Mouse (Mus musculus): ENCODE results near the gene Mcu. TPM values are rescaled to one million over a fixed set of nuclear protein-coding genes. Genes with fewer than 3 reads are reported as not detected.
A peak's percentile ranks its signal among the peaks of the same experiment; 100 is the strongest.

Mcu gene
- total RNA-seq, 1 experiment, result 12.3 TPM

GRCm38 (mm10) chr10:59642659-59643377, 26.3 kb upstream of the Mcu start:
- no peaks in the 10 kb centered on the region for H3K36me3 ChIP-seq (ENCODE audit: control insufficient read depth, insufficient read depth, low read length, poor library complexity, severe bottlenecking)
- in situ Hi-C loops (cut with MboI; ENCODE audit: low sequenced_read_pairs in 2 of 2, unreplicated experiment in 2 of 2), result no loop called here
- no peak for DNase-seq (ENCODE audit: low read depth, low spot score)

GRCm38 (mm10) chr10:59638576-59638975, 22.1 kb upstream of the Mcu start:
- H3K9me3 ChIP-seq (ENCODE audit: control insufficient read depth, insufficient read depth, low read depth, low read length), result no peaks in the 10 kb centered on the region
- H3K27ac ChIP-seq (ENCODE audit: insufficient read depth, low read depth, low read length, poor library complexity, severe bottlenecking), result no peak overlapping the region
- H3K4me3 ChIP-seq (ENCODE audit: insufficient read depth in 1 of 2, low read depth in 1 of 2, low read length in 2 of 2, poor library complexity in 1 of 2, severe bottlenecking in 1 of 2), result no peak overlapping the region
- H3K36me3 ChIP-seq (ENCODE audit: control insufficient read depth, insufficient read depth, low read length, poor library complexity, severe bottlenecking), result no peaks in the 10 kb centered on the region
- in situ Hi-C loops (cut with MboI; ENCODE audit: low sequenced_read_pairs in 2 of 2, unreplicated experiment in 2 of 2), result no loop called here
- H3K9ac ChIP-seq (ENCODE audit: insufficient read depth, low read depth, low read length, poor library complexity, severe bottlenecking), result no peak overlapping the region
- no peak for DNase-seq (ENCODE audit: low read depth, low spot score)
- peaks cover 0 to 2% of the 10 kb centered on the region in 2 experiments; a peak in 1 of 4 replicates for H3K4me1 ChIP-seq (ENCODE audit: control insufficient read depth in 2 of 2, insufficient read depth in 2 of 2, low read length in 2 of 2, poor library complexity in 1 of 2)
- TF ChIP-seq MAFK (IDR thresholded peaks at IDR 0.05; ENCODE audit: insufficient read depth, low read depth, low read length) (no peak), CHD2 (IDR thresholded peaks at IDR 0.05; ENCODE audit: low read depth, low read length) (no peak), ZNF384 (IDR thresholded peaks at IDR 0.05; ENCODE audit: low read depth, low read length) (no peak)

More at GRCm38 (mm10) chr10:59642659-59643377, 26.3 kb upstream of the Mcu start:
- peaks cover 0 to 2% of the 10 kb centered on the region in 2 experiments; a peak in 1 of 4 replicates for H3K4me1 ChIP-seq (ENCODE audit: control insufficient read depth in 2 of 2, insufficient read depth in 2 of 2, low read length in 2 of 2, poor library complexity in 1 of 2)
- no peak overlapping the region for H3K9ac ChIP-seq (ENCODE audit: insufficient read depth, low read depth, low read length, poor library complexity, severe bottlenecking)
- H3K4me3 ChIP-seq (ENCODE audit: insufficient read depth in 1 of 2, low read depth in 1 of 2, low read length in 2 of 2, poor library complexity in 1 of 2, severe bottlenecking in 1 of 2), result no peak overlapping the region
- TF ChIP-seq ZNF384 (IDR thresholded peaks at IDR 0.05; ENCODE audit: low read depth, low read length), result no peak
- no peak for TF ChIP-seq MAFK (IDR thresholded peaks at IDR 0.05; ENCODE audit: insufficient read depth, low read depth, low read length)
- TF ChIP-seq ZC3H11A (IDR thresholded peaks at IDR 0.05; ENCODE audit: borderline replicate concordance, low read depth, low read length), result no peak
- no peak for TF ChIP-seq HCFC1 (IDR thresholded peaks at IDR 0.05; ENCODE audit: borderline replicate concordance, insufficient read depth, low read length)
- TF ChIP-seq CHD2 (IDR thresholded peaks at IDR 0.05; ENCODE audit: low read depth, low read length), result no peak
- H3K27ac ChIP-seq (ENCODE audit: insufficient read depth, low read depth, low read length, poor library complexity, severe bottlenecking), result no peak overlapping the region
- H3K9me3 ChIP-seq (ENCODE audit: control insufficient read depth, insufficient read depth, low read depth, low read length), result no peaks in the 10 kb centered on the region

- Histone ChIP-seq H3K4me1 (ENCODE audit: control insufficient read depth in 2 of 2, insufficient read depth in 2 of 2, low read length in 2 of 2, poor library complexity in 1 of 2) (peaks cover 0 to 2% of the 10 kb centered on the region in 2 experiments; a peak in 1 of 4 replicates), H3K9me3 (ENCODE audit: control insufficient read depth, insufficient read depth, low read depth, low read length) (no peaks in the 10 kb centered on the region), H3K4me3 (ENCODE audit: insufficient read depth in 1 of 2, low read depth in 1 of 2, low read length in 2 of 2, poor library complexity in 1 of 2, severe bottlenecking in 1 of 2) (no peak overlapping the region), H3K36me3 (ENCODE audit: control insufficient read depth, insufficient read depth, low read length, poor library complexity, severe bottlenecking) (no peaks in the 10 kb centered on the region), H3K9ac (ENCODE audit: insufficient read depth, low read depth, low read length, poor library complexity, severe bottlenecking) (no peak overlapping the region), H3K27ac (ENCODE audit: insufficient read depth, low read depth, low read length, poor library complexity, severe bottlenecking) (no peak overlapping the region)
- no peak for DNase-seq (ENCODE audit: low read depth, low spot score)
- no peak for TF ChIP-seq MAFK (IDR thresholded peaks at IDR 0.05; ENCODE audit: insufficient read depth, low read depth, low read length)
- no peak for TF ChIP-seq HCFC1 (IDR thresholded peaks at IDR 0.05; ENCODE audit: borderline replicate concordance, insufficient read depth, low read length)
- in situ Hi-C loops (cut with MboI; ENCODE audit: low sequenced_read_pairs in 2 of 2, unreplicated experiment in 2 of 2), result no loop called here
These were observed 21.2 kb upstream of the Mcu start for GRCm38 (mm10) chr10:59637596-59638124.

- no peak for DNase-seq (ENCODE audit: low read depth, low spot score)
- no peak for TF ChIP-seq CHD2 (IDR thresholded peaks at IDR 0.05; ENCODE audit: low read depth, low read length)
- TF ChIP-seq ZNF384 (IDR thresholded peaks at IDR 0.05; ENCODE audit: low read depth, low read length), result no peak
- no peak for TF ChIP-seq HCFC1 (IDR thresholded peaks at IDR 0.05; ENCODE audit: borderline replicate concordance, insufficient read depth, low read length)
- no peak for TF ChIP-seq MAFK (IDR thresholded peaks at IDR 0.05; ENCODE audit: insufficient read depth, low read depth, low read length)
- TF ChIP-seq ZC3H11A (IDR thresholded peaks at IDR 0.05; ENCODE audit: borderline replicate concordance, low read depth, low read length), result no peak
- H3K27ac ChIP-seq (ENCODE audit: insufficient read depth, low read depth, low read length, poor library complexity, severe bottlenecking), result no peak overlapping the region
- peaks cover 0 to 2% of the 10 kb centered on the region in 2 experiments; a peak in 1 of 4 replicates for H3K4me1 ChIP-seq (ENCODE audit: control insufficient read depth in 2 of 2, insufficient read depth in 2 of 2, low read length in 2 of 2, poor library complexity in 1 of 2)
- 0 out of 4 replicates have a peak overlapping the region, but pooled peaks of 1 of the 2 experiments have one; percentile 35 for H3K4me3 ChIP-seq (ENCODE audit: insufficient read depth in 1 of 2, low read depth in 1 of 2, low read length in 2 of 2, poor library complexity in 1 of 2, severe bottlenecking in 1 of 2)
- in situ Hi-C loops (cut with MboI; ENCODE audit: low sequenced_read_pairs in 2 of 2, unreplicated experiment in 2 of 2), result no loop called here
- H3K9ac ChIP-seq (ENCODE audit: insufficient read depth, low read depth, low read length, poor library complexity, severe bottlenecking), result no peak overlapping the region
- H3K36me3 ChIP-seq (ENCODE audit: control insufficient read depth, insufficient read depth, low read length, poor library complexity, severe bottlenecking), result no peaks in the 10 kb centered on the region
- H3K9me3 ChIP-seq (ENCODE audit: control insufficient read depth, insufficient read depth, low read depth, low read length), result no peaks in the 10 kb centered on the region
These were observed 20.4 kb upstream of the Mcu start for GRCm38 (mm10) chr10:59636751-59637533.

Data from ES-E14 (cell line).